Mouse (Mus musculus): ENCODE data around the gene Fam81a. TPM values are rescaled to one million over a fixed set of nuclear protein-coding genes. Genes with fewer than 3 reads are reported as not detected.
A peak's percentile ranks its signal among the peaks of the same experiment; 100 is the strongest.

The Fam81a gene
- polyA plus RNA-seq, 1 experiment from 2014 or later, result 2.0 TPM

DNA sequence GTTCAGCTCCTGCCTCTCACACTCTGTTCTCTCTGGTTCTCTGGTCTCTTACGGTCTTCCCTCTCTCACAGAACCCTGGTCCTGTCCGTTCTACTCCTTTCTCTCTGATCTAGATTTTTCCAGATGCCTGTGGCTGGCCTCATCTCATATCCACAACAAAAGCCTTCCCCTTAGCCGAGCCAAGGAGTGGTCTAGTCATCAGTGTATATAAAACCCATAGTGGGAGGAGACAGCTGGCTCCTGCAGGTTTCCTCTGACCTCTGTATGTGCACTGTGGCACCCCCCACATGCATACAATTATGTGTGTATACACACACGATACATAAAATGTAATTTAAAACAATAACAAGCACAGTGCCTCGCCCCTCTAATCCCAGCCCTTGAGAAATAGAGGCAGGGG is 55.0 kb downstream of the Fam81a start:
- Histone ChIP-seq H3K4me3 (ENCODE audit: low read depth, low read length) (no peak overlapping the region), H3K27me3 (ENCODE audit: control insufficient read depth, insufficient read depth, low read length) (no peaks in the 10 kb centered on the region), H3K4me1 (ENCODE audit: control insufficient read depth, insufficient read depth, low read length) (no peaks in the 10 kb centered on the region), H3K27ac (replicated peaks; ENCODE audit: low read depth, low read length) (no peak overlapping the region), H3K4me2 (ENCODE audit: low read depth, low read length) (no peak overlapping the region), H3K36me3 (replicated peaks; ENCODE audit: control insufficient read depth, insufficient read depth, low read depth, low read length) (no peaks in the 10 kb centered on the region), H3K9me3 (replicated peaks; ENCODE audit: control insufficient read depth, low read length) (no peaks in the 10 kb centered on the region), H3K9ac (replicated peaks; ENCODE audit: low read length) (no peak overlapping the region)
- ATAC-seq (replicated peaks; ENCODE audit: insufficient number of reproducible peaks, low FRiP score, low TSS enrichment, low read depth), result no peak
- WGBS, result 70% methylated on average over 5 of the region's 5 CpGs
- no peak for DNase-seq (ENCODE audit: low spot score)

DNA sequence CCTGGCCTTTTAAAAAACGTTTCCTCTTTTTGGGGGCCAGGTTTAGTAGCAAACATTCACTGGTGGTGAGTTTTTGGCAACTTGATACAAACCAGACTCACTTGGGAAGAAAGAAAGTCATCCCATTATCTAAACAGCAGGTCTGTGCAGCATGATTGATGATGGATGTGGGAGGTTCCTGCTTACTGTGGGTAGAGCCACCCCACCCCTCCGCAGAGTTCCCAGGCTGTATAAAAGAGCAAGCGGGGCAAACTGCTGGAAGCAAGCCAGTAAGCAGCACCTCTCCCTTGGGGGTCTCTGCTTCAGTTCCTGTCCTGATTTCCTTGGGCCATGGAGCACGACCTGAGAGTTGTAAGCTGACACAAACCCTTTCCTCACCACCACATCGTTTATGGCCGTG is 56.3 kb downstream of the Fam81a start:
- Histone ChIP-seq H3K36me3 (replicated peaks; ENCODE audit: control insufficient read depth, insufficient read depth, low read depth, low read length) (no peaks in the 10 kb centered on the region), H3K9me3 (replicated peaks; ENCODE audit: control insufficient read depth, low read length) (no peaks in the 10 kb centered on the region), H3K4me1 (ENCODE audit: control insufficient read depth, insufficient read depth, low read length) (no peaks in the 10 kb centered on the region), H3K4me3 (ENCODE audit: low read depth, low read length) (no peak overlapping the region), H3K27me3 (ENCODE audit: control insufficient read depth, insufficient read depth, low read length) (no peaks in the 10 kb centered on the region), H3K9ac (replicated peaks; ENCODE audit: low read length) (no peak overlapping the region), H3K27ac (replicated peaks; ENCODE audit: low read depth, low read length) (no peak overlapping the region), H3K4me2 (ENCODE audit: low read depth, low read length) (no peak overlapping the region)
- ATAC-seq (replicated peaks; ENCODE audit: insufficient number of reproducible peaks, low FRiP score, low TSS enrichment, low read depth), result no peak
- no peak for DNase-seq (ENCODE audit: low spot score)
- 48% methylated on average over 6 of the region's 6 CpGs for WGBS

DNA sequence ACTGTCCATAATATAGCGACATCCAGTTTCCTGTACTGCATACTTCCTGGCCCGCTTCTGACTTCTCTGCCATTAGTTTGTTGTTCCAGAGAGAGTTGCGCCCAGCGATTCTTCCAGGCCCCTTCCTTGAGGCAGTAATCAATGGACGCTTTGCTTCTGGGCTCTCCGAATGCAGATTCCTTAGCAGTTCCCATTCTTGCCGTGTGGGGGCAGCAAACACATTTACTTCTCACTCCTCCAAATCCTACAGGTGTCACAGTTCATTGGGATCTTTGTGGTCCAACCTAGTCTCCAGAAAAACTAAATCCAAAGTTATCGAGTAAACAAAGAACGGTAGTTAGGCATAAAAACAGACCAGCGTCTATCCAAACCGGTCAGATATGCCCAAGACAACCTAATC is 58.3 kb downstream of the Fam81a start:
- Histone ChIP-seq H3K4me1 (ENCODE audit: control insufficient read depth, insufficient read depth, low read length) (no peaks in the 10 kb centered on the region), H3K4me3 (ENCODE audit: low read depth, low read length) (no peak overlapping the region), H3K27me3 (ENCODE audit: control insufficient read depth, insufficient read depth, low read length) (no peaks in the 10 kb centered on the region), H3K9ac (replicated peaks; ENCODE audit: low read length) (no peak overlapping the region), H3K36me3 (replicated peaks; ENCODE audit: control insufficient read depth, insufficient read depth, low read depth, low read length) (no peaks in the 10 kb centered on the region), H3K9me3 (replicated peaks; ENCODE audit: control insufficient read depth, low read length) (no peaks in the 10 kb centered on the region), H3K4me2 (ENCODE audit: low read depth, low read length) (no peak overlapping the region), H3K27ac (replicated peaks; ENCODE audit: low read depth, low read length) (no peak overlapping the region)
- no peak for ATAC-seq (replicated peaks; ENCODE audit: insufficient number of reproducible peaks, low FRiP score, low TSS enrichment, low read depth)
- peak; percentile 79 for DNase-seq (ENCODE audit: low spot score)
- 47% methylated on average over 11 of the region's 11 CpGs for WGBS

DNA sequence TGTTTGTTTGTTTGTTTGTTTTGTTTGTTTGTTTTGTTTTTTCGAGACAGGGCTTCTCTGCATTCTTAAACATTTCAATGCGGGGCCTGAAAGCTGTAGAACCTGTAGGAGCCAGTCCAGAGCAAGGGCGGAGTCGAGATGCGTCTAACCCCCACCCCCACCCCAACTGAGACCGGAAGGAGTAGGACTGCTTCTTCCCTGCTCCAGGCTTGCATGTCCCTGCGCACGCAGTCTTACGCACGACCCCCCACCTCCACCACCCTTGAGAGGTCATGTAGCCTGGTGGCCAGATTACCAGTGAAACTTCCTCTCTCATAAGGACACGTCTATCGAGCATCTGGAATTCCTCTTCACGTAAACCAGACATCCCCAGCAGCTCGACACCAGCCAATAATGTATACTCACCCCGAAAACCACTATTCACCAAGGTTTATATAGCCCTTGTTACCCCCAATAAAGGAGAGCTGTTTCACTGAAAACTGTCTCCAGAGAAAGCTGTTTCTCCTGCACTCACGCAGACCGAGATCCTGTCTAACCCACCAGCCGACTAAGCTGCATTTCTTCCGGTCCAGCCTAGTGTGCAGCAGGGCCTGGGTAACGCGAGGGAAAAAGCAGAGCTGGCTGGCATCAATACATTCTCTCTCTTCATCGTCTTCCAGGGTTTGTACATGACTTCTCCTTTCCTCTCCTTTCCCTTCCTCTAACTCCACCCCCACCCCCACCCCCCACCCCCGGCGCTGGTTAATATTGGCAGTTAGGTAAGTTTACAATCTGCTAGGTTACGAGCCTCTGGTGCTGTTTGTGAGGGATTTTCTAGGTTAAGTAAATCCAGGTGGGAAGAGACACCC is 59.8 kb downstream of the Fam81a start:
- Histone ChIP-seq H3K27me3 (ENCODE audit: control insufficient read depth, insufficient read depth, low read length) (no peaks in the 10 kb centered on the region), H3K36me3 (replicated peaks; ENCODE audit: control insufficient read depth, insufficient read depth, low read depth, low read length) (no peaks in the 10 kb centered on the region), H3K4me2 (ENCODE audit: low read depth, low read length) (no peak overlapping the region), H3K4me3 (ENCODE audit: low read depth, low read length) (no peak overlapping the region), H3K9ac (replicated peaks; ENCODE audit: low read length) (no peak overlapping the region; the same call in 1 of the 2 replicates), H3K4me1 (ENCODE audit: control insufficient read depth, insufficient read depth, low read length) (no peaks in the 10 kb centered on the region), H3K9me3 (replicated peaks; ENCODE audit: control insufficient read depth, low read length) (no peaks in the 10 kb centered on the region), H3K27ac (replicated peaks; ENCODE audit: low read depth, low read length) (no peak overlapping the region)
- WGBS, result 74% methylated on average over 25 of the region's 25 CpGs
- no peak for ATAC-seq (replicated peaks; ENCODE audit: insufficient number of reproducible peaks, low FRiP score, low TSS enrichment, low read depth)
- no peak for DNase-seq (ENCODE audit: low spot score)

DNA sequence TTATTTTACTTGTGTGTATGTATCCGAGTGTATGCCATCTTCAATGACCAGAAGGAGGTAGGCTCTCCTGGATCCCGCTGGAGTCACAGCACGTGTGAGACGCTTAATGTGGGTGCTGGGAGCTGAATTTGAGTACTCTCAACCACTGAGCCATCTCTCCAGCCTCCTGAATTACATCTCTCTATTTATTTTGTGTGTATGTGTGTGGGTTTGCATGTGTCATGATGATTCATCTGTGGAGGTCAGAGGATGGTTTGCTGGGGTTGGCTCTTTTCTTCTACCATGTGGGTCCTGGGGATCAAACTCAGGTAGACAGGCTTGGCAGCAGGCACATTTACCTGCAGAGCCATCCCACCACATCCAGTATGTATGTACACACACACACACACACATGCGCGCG is 60.6 kb downstream of the Fam81a start:
- DNase-seq (ENCODE audit: low spot score), result no peak
- Histone ChIP-seq H3K27ac (replicated peaks; ENCODE audit: low read depth, low read length) (no peak overlapping the region), H3K9ac (replicated peaks; ENCODE audit: low read length) (no peak overlapping the region), H3K9me3 (replicated peaks; ENCODE audit: control insufficient read depth, low read length) (no peaks in the 10 kb centered on the region), H3K36me3 (replicated peaks; ENCODE audit: control insufficient read depth, insufficient read depth, low read depth, low read length) (no peaks in the 10 kb centered on the region), H3K4me3 (ENCODE audit: low read depth, low read length) (no peak overlapping the region), H3K4me1 (ENCODE audit: control insufficient read depth, insufficient read depth, low read length) (no peaks in the 10 kb centered on the region), H3K4me2 (ENCODE audit: low read depth, low read length) (no peak overlapping the region), H3K27me3 (ENCODE audit: control insufficient read depth, insufficient read depth, low read length) (no peaks in the 10 kb centered on the region)
- 89% methylated on average over 7 of the region's 7 CpGs for WGBS
- no peak for ATAC-seq (replicated peaks; ENCODE audit: insufficient number of reproducible peaks, low FRiP score, low TSS enrichment, low read depth)

DNA sequence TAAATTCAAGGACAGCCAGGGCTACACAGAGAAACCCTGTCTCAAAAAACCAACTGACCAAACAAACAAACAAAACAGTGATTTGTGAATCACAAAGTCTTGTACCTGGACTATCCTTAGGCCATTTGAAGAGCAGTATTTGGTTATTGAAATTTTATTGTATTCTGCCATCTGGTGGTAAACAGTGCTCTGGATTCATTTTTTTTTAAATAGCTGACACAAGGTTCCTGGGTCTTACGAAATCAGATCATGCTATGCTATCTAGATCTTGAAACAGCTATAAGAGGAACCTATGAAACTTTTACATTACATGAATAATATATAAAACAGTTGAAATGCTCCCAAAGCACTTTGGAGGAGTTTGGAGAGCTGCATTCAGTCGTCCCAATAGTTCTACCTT is 61.4 kb downstream of the Fam81a start:
- Histone ChIP-seq H3K4me2 (ENCODE audit: low read depth, low read length) (no peak overlapping the region), H3K36me3 (replicated peaks; ENCODE audit: control insufficient read depth, insufficient read depth, low read depth, low read length) (no peaks in the 10 kb centered on the region), H3K9me3 (replicated peaks; ENCODE audit: control insufficient read depth, low read length) (no peaks in the 10 kb centered on the region), H3K9ac (replicated peaks; ENCODE audit: low read length) (no peak overlapping the region), H3K4me3 (ENCODE audit: low read depth, low read length) (no peak overlapping the region), H3K27ac (replicated peaks; ENCODE audit: low read depth, low read length) (no peak overlapping the region), H3K27me3 (ENCODE audit: control insufficient read depth, insufficient read depth, low read length) (no peaks in the 10 kb centered on the region), H3K4me1 (ENCODE audit: control insufficient read depth, insufficient read depth, low read length) (no peaks in the 10 kb centered on the region)
- ATAC-seq (replicated peaks; ENCODE audit: insufficient number of reproducible peaks, low FRiP score, low TSS enrichment, low read depth), result no peak
- WGBS, result 68% methylated on average over 2 of the region's 2 CpGs
- DNase-seq (ENCODE audit: low spot score), result peak; percentile 41

DNA sequence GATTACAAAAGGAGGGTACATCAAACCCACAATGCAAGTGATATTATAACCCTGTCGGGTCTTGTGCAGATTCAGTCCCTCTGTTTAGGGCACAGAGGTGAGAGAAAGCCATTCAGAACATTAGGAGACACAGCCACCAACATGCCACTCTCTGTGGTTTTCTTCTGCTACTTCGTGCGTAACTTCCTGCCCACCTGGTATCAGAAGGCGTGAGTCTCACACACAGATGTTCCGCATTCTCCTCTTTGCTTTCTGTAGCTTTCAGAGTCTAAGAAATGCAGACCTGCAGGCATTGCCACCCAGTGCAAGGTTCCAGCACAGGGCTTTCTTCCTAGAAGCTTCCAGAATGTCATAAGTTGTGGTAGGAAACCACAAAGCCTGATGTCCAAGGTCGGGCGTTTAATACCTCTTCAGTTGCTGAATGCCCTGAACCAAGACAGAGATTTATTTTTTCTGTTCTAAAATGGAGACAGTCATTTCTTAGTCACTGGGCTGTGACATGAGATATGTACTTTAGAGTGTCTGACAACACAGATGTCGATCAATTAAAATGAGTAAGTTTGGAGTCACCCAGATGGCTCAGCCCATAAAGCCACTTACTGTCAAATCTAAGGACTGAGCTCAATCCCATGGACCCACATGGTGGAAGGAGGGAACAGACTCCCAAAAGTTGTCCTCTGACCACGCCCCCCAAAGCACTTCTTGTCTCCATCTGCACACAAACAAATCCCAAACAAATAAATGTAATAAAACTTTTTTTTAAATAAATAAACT is 62.1 kb downstream of the Fam81a start:
- H3K27ac ChIP-seq (replicated peaks; ENCODE audit: low read depth, low read length), result no peak overlapping the region
- H3K9ac ChIP-seq (replicated peaks; ENCODE audit: low read length), result no peak overlapping the region
- no peaks in the 10 kb centered on the region for H3K9me3 ChIP-seq (replicated peaks; ENCODE audit: control insufficient read depth, low read length)
- ATAC-seq (replicated peaks; ENCODE audit: insufficient number of reproducible peaks, low FRiP score, low TSS enrichment, low read depth) (no peak), DNase-seq (ENCODE audit: low spot score) (no peak)
- no peaks in the 10 kb centered on the region for H3K36me3 ChIP-seq (replicated peaks; ENCODE audit: control insufficient read depth, insufficient read depth, low read depth, low read length)
- no peaks in the 10 kb centered on the region for H3K4me1 ChIP-seq (ENCODE audit: control insufficient read depth, insufficient read depth, low read length)
- WGBS, result 83% methylated on average over 9 of the region's 9 CpGs
- H3K4me2 ChIP-seq (ENCODE audit: low read depth, low read length), result no peak overlapping the region
- no peaks in the 10 kb centered on the region for H3K27me3 ChIP-seq (ENCODE audit: control insufficient read depth, insufficient read depth, low read length)
- no peak overlapping the region for H3K4me3 ChIP-seq (ENCODE audit: low read depth, low read length)

DNA sequence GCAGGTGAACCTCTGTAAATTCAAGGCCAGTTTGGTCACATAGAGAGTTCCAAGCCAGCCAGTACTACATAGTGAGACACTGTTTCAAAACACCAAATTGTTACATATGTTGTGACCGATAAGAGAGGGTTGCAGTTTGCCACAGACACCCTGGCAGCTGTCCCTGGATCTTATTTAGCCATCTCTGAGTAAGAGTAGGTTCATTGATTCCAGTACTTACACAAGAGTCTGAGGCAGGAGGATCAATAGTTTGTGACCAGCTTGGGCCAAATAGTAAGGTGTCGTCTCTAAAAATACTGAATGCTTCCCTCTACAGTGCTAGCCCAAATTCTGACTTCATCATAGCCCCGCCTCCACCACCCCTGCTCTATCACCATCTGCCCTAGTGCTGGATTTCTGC is 64.3 kb downstream of the Fam81a start:
- no peaks in the 10 kb centered on the region for H3K9me3 ChIP-seq (replicated peaks; ENCODE audit: control insufficient read depth, low read length)
- H3K9ac ChIP-seq (replicated peaks; ENCODE audit: low read length), result no peak overlapping the region
- no peaks in the 10 kb centered on the region for H3K27me3 ChIP-seq (ENCODE audit: control insufficient read depth, insufficient read depth, low read length)
- H3K27ac ChIP-seq (replicated peaks; ENCODE audit: low read depth, low read length), result no peak overlapping the region
- WGBS, result 82% methylated on average over 3 of the region's 3 CpGs
- ATAC-seq (replicated peaks; ENCODE audit: insufficient number of reproducible peaks, low FRiP score, low TSS enrichment, low read depth), result no peak
- no peak overlapping the region for H3K4me2 ChIP-seq (ENCODE audit: low read depth, low read length)
- no peaks in the 10 kb centered on the region for H3K36me3 ChIP-seq (replicated peaks; ENCODE audit: control insufficient read depth, insufficient read depth, low read depth, low read length)
- no peak for DNase-seq (ENCODE audit: low spot score)
- H3K4me3 ChIP-seq (ENCODE audit: low read depth, low read length), result no peak overlapping the region
- no peaks in the 10 kb centered on the region for H3K4me1 ChIP-seq (ENCODE audit: control insufficient read depth, insufficient read depth, low read length)

Measured in embryonic facial prominence, embryonic 11.5 days (tissue).